Mouse (Mus musculus) neural tube, embryonic 11.5 days (tissue): ENCODE measurements at regions not wholly inside any gene's neighbourhood (a gene's known extent, or its start where the extent isn't known, plus 50 kb on each side); places are given as distances from the start of the nearest gene placed in this dataset.

Experiments
- ATAC-seq: fragments of 200-750 bp; cut with Nextera tagmentation; 2 replicates; pipeline ENCODE4 v1.8.0; 2017; ENCODE audit warnings: moderate number of reproducible peaks, mild to moderate bottlenecking, moderate TSS enrichment, moderate library complexity; ENCODE audit not compliant: insufficient read depth, low FRiP score, low TSS enrichment
- DNase-seq: peaks from one replicate; pipeline ENCODE4 v3.0.0-alpha.2; 2015; ENCODE audit warnings: low spot score
- H3K27ac ChIP-seq: fragments of 300-500 bp; sonication (generic); 2 replicates; pipeline ENCODE4 v1.5.1; 2014; ENCODE audit warnings: low read depth, mild to moderate bottlenecking, low read length
- H3K27me3 ChIP-seq: fragments of 300-500 bp; sonication (generic); 2 replicates; pipeline ENCODE4 v1.6.1; 2014; ENCODE audit warnings: mild to moderate bottlenecking, low read length, mixed read lengths; ENCODE audit not compliant: control insufficient read depth, insufficient read depth
- H3K36me3 ChIP-seq: fragments of 300-500 bp; sonication (generic); 2 replicates; pipeline ENCODE4 v1.6.1; 2014; ENCODE audit warnings: mild to moderate bottlenecking, low read length, moderate library complexity, mixed read lengths; ENCODE audit not compliant: control insufficient read depth, insufficient read depth
- H3K4me1 ChIP-seq: fragments of 300-500 bp; sonication (generic); 2 replicates; pipeline ENCODE4 v1.6.1; 2014; ENCODE audit warnings: low read length, mixed read lengths; ENCODE audit not compliant: control insufficient read depth, insufficient read depth
- H3K4me2 ChIP-seq: fragments of 300-500 bp; sonication (generic); 2 replicates; pipeline ENCODE4 v1.6.1; 2014; ENCODE audit warnings: low read depth, mild to moderate bottlenecking, moderate library complexity
- H3K4me3 ChIP-seq: fragments of 300-500 bp; sonication (generic); 2 replicates; pipeline ENCODE4 v1.5.1; 2014; ENCODE audit warnings: low read depth, low read length
- H3K9ac ChIP-seq: fragments of 300-500 bp; sonication (generic); 2 replicates; pipeline ENCODE4 v1.6.1; 2014; ENCODE audit warnings: mild to moderate bottlenecking, low read length
- H3K9me3 ChIP-seq: fragments of 300-500 bp; sonication (generic); 2 replicates; pipeline ENCODE4 v1.6.1; 2016; ENCODE audit warnings: low read length; ENCODE audit not compliant: control insufficient read depth
- WGBS: fragments of 180-500 bp; shearing (Covaris S2); extraction: QIAGEN DNeasy Blood & Tissue Kit; methylation state at CpG from one replicate; pipeline ENCODE4 v1.1.7; 2014; 5-methylcytosine and 5-hydroxymethylcytosine counted together

- Histone ChIP-seq H3K4me1 (no peaks in the 10 kb centered on the region), H3K27me3 (no peaks in the 10 kb centered on the region), H3K4me3 (no peak overlapping the region), H3K9ac (no peak overlapping the region), H3K9me3 (no peaks in the 10 kb centered on the region), H3K4me2 (no peak overlapping the region), H3K27ac (no peak overlapping the region), H3K36me3 (no peaks in the 10 kb centered on the region)
- 80% methylated on average over 4 of the region's 4 CpGs for WGBS
- DNase-seq (no peak), ATAC-seq (no peak)
Observed at GRCm38 (mm10) chr5:39557376-39558001, 197.8 kb downstream of the Hs3st1 start.

DNA sequence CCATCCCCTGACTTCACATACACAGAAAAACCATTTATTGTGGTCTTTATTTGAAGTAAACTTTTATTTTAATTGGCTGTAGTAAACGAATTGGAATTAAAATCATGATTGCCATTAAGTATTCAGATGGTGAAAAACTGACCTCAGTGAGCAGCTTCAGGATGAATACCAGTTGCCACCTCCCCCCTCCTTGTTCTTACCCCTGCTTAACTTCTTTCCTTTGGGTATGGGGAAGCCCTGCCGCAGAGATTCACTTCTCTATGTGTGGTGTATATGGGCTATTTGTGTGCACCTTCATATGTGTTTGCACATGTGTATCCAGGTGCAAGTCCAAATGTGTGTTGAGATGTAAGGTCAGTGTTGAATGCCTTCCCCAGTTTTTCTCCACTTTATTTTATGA lies 218.2 kb downstream of the Hs3st1 start:
- no peaks in the 10 kb centered on the region for H3K27me3 ChIP-seq
- DNase-seq (no peak), ATAC-seq (no peak)
- H3K4me2 ChIP-seq: no peak overlapping the region
- H3K4me1 ChIP-seq: no peaks in the 10 kb centered on the region
- H3K36me3 ChIP-seq: no peaks in the 10 kb centered on the region
- no peak overlapping the region for H3K9ac ChIP-seq
- H3K9me3 ChIP-seq: no peaks in the 10 kb centered on the region
- H3K27ac ChIP-seq: no peak overlapping the region
- no peak overlapping the region for H3K4me3 ChIP-seq
- WGBS: 71% methylated on average over 2 of the region's 2 CpGs

GRCm38 (mm10) chr5:39536351-39536750 lies 218.9 kb downstream of the Hs3st1 start:
- Histone ChIP-seq H3K4me3 (no peak overlapping the region), H3K4me1 (no peaks in the 10 kb centered on the region), H3K36me3 (no peaks in the 10 kb centered on the region), H3K4me2 (no peak overlapping the region), H3K9ac (no peak overlapping the region), H3K9me3 (no peaks in the 10 kb centered on the region), H3K27ac (no peak overlapping the region), H3K27me3 (no peaks in the 10 kb centered on the region)
- ATAC-seq (no peak), DNase-seq (no peak)
- WGBS: 52% methylated on average over 2 of the region's 2 CpGs

DNA sequence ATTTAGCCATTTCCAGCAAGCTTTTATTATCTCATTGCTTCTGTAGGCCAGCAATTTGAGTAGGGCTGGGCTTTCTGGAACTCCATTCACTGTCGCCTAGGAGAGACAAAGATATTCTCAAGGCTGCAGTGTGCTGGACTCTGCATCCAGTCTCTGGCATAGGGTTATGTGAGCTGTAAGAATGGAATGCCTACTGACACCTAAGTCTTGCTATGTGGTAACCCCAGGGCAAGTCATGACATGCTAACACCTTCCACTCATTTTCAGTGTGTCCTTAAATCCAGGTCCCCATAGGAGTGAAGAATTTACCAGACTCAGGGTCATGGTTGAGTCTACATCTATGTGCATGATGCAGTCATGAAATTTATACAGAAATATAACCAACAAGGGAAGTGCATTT lies 245.0 kb downstream of the Hs3st1 start:
- Histone ChIP-seq H3K9me3 (no peaks in the 10 kb centered on the region), H3K4me1 (no peaks in the 10 kb centered on the region), H3K4me2 (no peak overlapping the region), H3K4me3 (no peak overlapping the region), H3K27me3 (no peaks in the 10 kb centered on the region), H3K9ac (no peak overlapping the region), H3K27ac (no peak overlapping the region), H3K36me3 (no peaks in the 10 kb centered on the region)
- WGBS: 86% methylated on average over 1 of the region's 1 CpGs
- ATAC-seq (no peak), DNase-seq (no peak)

DNA sequence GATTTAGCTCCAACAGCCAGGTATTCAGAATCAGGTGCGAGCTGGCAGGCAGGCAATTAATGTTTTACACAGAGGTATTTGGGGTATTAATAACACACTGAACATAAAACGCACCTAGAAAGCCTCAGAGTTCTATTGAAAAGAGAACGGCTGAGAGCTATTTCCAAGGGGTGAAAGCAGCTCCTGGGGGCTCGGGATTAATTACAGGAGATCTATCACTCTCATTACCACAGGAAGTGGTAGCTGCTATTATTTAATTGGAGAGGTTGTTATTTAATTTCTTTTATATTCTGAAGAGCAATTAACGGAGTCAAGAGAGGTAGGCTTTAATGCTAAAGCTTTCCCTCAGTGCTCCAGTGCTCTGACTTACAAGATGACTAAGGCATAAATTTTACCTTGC lies 272.5 kb downstream of the Hs3st1 start:
- no peaks in the 10 kb centered on the region for H3K4me1 ChIP-seq
- H3K36me3 ChIP-seq: no peaks in the 10 kb centered on the region
- no peak overlapping the region for H3K9ac ChIP-seq
- WGBS: 61% methylated on average over 5 of the region's 5 CpGs
- H3K27ac ChIP-seq: no peak overlapping the region
- no peak overlapping the region for H3K4me3 ChIP-seq
- no peak for ATAC-seq
- H3K27me3 ChIP-seq: no peaks in the 10 kb centered on the region
- DNase-seq: no peak
- no peak overlapping the region for H3K4me2 ChIP-seq
- H3K9me3 ChIP-seq: no peaks in the 10 kb centered on the region

DNA sequence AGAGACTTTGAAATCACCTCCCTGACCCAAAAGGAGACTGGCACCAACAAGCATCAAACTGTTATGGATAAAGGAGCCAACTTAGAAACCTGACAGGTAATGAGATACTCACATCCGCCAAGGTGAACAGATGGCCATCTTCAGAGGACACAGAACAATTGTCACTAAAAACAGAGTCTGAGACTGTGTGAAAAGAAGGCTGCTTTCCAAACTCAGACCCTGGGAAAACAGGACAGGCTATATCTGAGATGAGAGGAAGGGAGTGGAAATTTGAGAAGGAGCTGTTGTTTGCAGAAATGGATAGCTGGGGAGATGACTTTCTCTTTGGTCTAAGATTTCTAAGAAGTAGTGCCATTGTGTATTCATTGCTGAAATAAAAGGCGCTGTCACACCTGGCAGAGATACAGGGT lies 297.2 kb downstream of the Hs3st1 start:
- ATAC-seq: no peak
- no peaks in the 10 kb centered on the region for H3K36me3 ChIP-seq
- H3K4me3 ChIP-seq: no peak overlapping the region
- H3K27ac ChIP-seq: no peak overlapping the region
- no peak overlapping the region for H3K9ac ChIP-seq
- H3K9me3 ChIP-seq: no peaks in the 10 kb centered on the region
- H3K4me2 ChIP-seq: no peak overlapping the region
- DNase-seq: no peak
- 87% methylated on average over 2 of the region's 2 CpGs for WGBS
- H3K4me1 ChIP-seq: no peaks in the 10 kb centered on the region
- H3K27me3 ChIP-seq: no peaks in the 10 kb centered on the region

- no peak overlapping the region for H3K27ac ChIP-seq
- ATAC-seq: no peak
Observed at GRCm38 (mm10) chr5:39453706-39454105, 301.6 kb downstream of the Hs3st1 start.

DNA sequence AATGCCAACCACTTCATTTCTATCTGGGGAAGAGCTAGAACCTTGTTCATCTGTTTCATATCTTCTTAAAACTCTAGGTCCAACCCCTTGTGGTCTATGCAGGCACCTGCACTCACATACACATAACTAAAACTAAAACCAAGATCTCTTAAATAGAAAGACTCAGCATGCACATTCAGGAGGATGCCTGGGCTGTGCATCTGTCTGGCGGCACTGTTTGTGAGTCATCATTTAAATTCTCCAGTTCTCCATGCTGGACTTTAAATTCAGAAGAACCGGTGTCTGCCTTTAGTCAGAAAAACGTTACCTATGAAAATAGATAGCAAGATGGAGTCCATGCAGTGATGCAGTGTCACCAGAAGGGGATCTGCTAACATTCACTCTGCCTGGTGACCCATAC lies 314.5 kb downstream of the Hs3st1 start:
- H3K4me2 ChIP-seq: no peak overlapping the region
- H3K9ac ChIP-seq: no peak overlapping the region
- ATAC-seq: no peak
- H3K36me3 ChIP-seq: no peaks in the 10 kb centered on the region
- H3K4me1 ChIP-seq: no peaks in the 10 kb centered on the region
- WGBS: 93% methylated on average over 3 of the region's 3 CpGs
- H3K27me3 ChIP-seq: no peaks in the 10 kb centered on the region
- no peak overlapping the region for H3K27ac ChIP-seq
- no peak overlapping the region for H3K4me3 ChIP-seq
- H3K9me3 ChIP-seq: no peaks in the 10 kb centered on the region
- DNase-seq: no peak

More at GRCm38 (mm10) chr5:39453706-39454105, 301.6 kb downstream of the Hs3st1 start:
- H3K9me3 ChIP-seq: no peaks in the 10 kb centered on the region
- no peak overlapping the region for H3K4me2 ChIP-seq
- no peak overlapping the region for H3K9ac ChIP-seq
- H3K36me3 ChIP-seq: no peaks in the 10 kb centered on the region
- no peak for DNase-seq
- H3K4me3 ChIP-seq: no peak overlapping the region
- H3K27me3 ChIP-seq: no peaks in the 10 kb centered on the region
- H3K4me1 ChIP-seq: no peaks in the 10 kb centered on the region

DNA sequence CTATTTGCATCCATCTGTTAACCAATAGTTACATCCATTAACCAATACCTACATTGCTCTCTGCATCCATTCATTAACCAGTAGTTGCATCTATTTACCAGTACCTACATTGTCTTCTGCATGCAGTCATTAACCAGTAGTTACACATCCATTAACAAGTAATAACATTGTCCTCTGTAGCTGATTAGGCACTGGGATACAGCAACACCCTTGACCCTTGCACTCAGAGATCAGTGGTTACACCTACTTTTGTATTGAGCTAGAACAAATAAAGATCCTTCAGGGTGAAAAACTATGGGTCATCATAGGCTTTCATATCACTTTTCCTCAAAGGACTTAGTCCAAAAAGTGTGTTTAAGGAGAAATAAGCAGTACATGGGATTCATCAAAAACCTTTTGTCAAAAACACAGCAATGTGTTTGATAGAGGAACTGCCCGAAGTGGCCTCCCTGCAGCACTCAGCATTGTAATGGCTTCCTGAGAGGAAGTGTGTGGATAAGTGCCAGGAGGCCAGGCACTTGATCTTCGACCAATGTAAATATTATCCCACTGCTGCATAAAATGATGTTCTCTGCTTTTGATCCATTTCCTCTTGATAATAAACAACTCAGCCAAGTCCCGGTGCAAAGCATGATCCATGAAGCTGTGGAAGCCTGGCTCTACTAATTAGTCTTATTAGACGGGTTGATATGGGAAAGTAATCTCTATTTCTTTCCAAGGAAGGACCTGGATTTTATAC lies 317.6 kb downstream of the Hs3st1 start:
- Histone ChIP-seq H3K4me1 (no peaks in the 10 kb centered on the region), H3K4me3 (no peak overlapping the region), H3K9me3 (no peaks in the 10 kb centered on the region), H3K9ac (no peak overlapping the region), H3K27ac (no peak overlapping the region), H3K4me2 (no peak overlapping the region), H3K36me3 (no peaks in the 10 kb centered on the region), H3K27me3 (no peaks in the 10 kb centered on the region)
- DNase-seq (no peak), ATAC-seq (no peak)
- 82% methylated on average over 4 of the region's 4 CpGs for WGBS
